ENCODE assay signal across 8 mouse cellular contexts in genomic region chr5:36223787-36224186, GRCm38 (mm10). TPM values are rescaled to one million over a fixed set of nuclear protein-coding genes. Genes with fewer than 3 reads are reported as not detected.
DNase-seq lines count a peak whose midpoint lies in the region; ATAC-seq and TF ChIP-seq lines count a peak whose summit lies in the region.
"Had no signal": no experiment of that assay in that cellular context is flagged by ENCODE, and none has a peak within 500 bp of the region (broad histone marks: within the 10 kb centered on the region; RNA-seq: fewer than 3 reads in every experiment).

No protein-coding gene starts in this region.

- 67% methylated on average over 6 of the region's 6 CpGs for WGBS in kidney, adult 2 months
- 69% methylated on average over 6 of the region's 6 CpGs for WGBS in kidney, embryonic 16.5 days
- 70% methylated on average over 6 of the region's 6 CpGs for WGBS in lung, embryonic 14.5 days

- H3K27me3 ChIP-seq in kidney, adult 2 months (replicated peaks; ENCODE audit: control insufficient read depth, insufficient read depth, low read length), result no peaks in the 10 kb centered on the region
- H3K27me3 ChIP-seq in kidney, embryonic 16.5 days (ENCODE audit: insufficient read depth, low read length), result no peaks in the 10 kb centered on the region
- H3K27me3 ChIP-seq in lung, embryonic 14.5 days (ENCODE audit: insufficient read depth, low read length), result no peaks in the 10 kb centered on the region
- H3K27me3 ChIP-seq in splenic B cell, adult 2 months (ENCODE audit: control insufficient read depth, insufficient read depth, low read length, poor library complexity, severe bottlenecking), result no peaks in the 10 kb centered on the region
- H3K27me3 ChIP-seq: limb, embryonic 15.5 days had no signal

- H3K4me3 ChIP-seq in kidney, adult 2 months (ENCODE audit: insufficient read depth, low read depth, low read length), result no peak overlapping the region
- H3K4me3 ChIP-seq in kidney, embryonic 16.5 days (ENCODE audit: low read length), result no peak overlapping the region
- no peak overlapping the region for H3K4me3 ChIP-seq in lung, embryonic 14.5 days (ENCODE audit: low read depth, low read length)
- H3K4me3 ChIP-seq: limb, embryonic 15.5 days had no signal

- H3K4me1 ChIP-seq in kidney, adult 2 months (ENCODE audit: control insufficient read depth, insufficient read depth, low read length), result no peaks in the 10 kb centered on the region
- H3K4me1 ChIP-seq in kidney, embryonic 16.5 days (ENCODE audit: insufficient read depth, low read length), result peaks cover 9% of the 10 kb centered on the region
- H3K4me1 ChIP-seq in lung, embryonic 14.5 days (ENCODE audit: insufficient read depth), result no peaks in the 10 kb centered on the region

- H3K4me2 ChIP-seq in kidney, embryonic 16.5 days (replicated peaks; ENCODE audit: low read depth, low read length), result no peak overlapping the region
- no peak overlapping the region for H3K4me2 ChIP-seq in lung, embryonic 14.5 days
- H3K4me2 ChIP-seq: limb, embryonic 15.5 days had no signal

- H3K9me3 ChIP-seq in kidney, embryonic 16.5 days (ENCODE audit: low read length), result no peaks in the 10 kb centered on the region
- H3K9me3 ChIP-seq in lung, embryonic 14.5 days (ENCODE audit: low read depth, low read length), result no peaks in the 10 kb centered on the region
- H3K9me3 ChIP-seq: limb, embryonic 15.5 days had no signal

- no peak overlapping the region for H3K27ac ChIP-seq in kidney, adult 2 months (ENCODE audit: insufficient read depth, low read depth, low read length)
- no peak overlapping the region for H3K27ac ChIP-seq in kidney, embryonic 16.5 days (ENCODE audit: low read length)
- no peak overlapping the region for H3K27ac ChIP-seq in lung, embryonic 14.5 days (ENCODE audit: low read depth)
- H3K27ac ChIP-seq: limb, embryonic 15.5 days had no signal

- no peak for ATAC-seq in kidney, embryonic 16.5 days (ENCODE audit: low FRiP score, low TSS enrichment)
- no peak for ATAC-seq in lung, embryonic 14.5 days (ENCODE audit: insufficient read depth)

- DNase-seq in kidney, adult 2 months, result peak; percentile 39
- peak; percentile 56 for DNase-seq in ZHBTc4 (ENCODE audit: low read depth, low spot score)
- peak; percentile 26 to 33 for DNase-seq in cerebellum, postnatal 36 days
- peak; percentile 56 for DNase-seq in kidney, postnatal 14 days
- DNase-seq in lung, embryonic 14.5 days, result peak; percentile 71
- peak; percentile 50 for DNase-seq in splenic B cell, adult 2 months (ENCODE audit: low read depth, low spot score)

- TF ChIP-seq POLR2A in kidney, adult 2 months (IDR thresholded peaks at IDR 0.05; ENCODE audit: low read depth, low read length), result no peak

- H3K9ac ChIP-seq in kidney, embryonic 16.5 days (replicated peaks; ENCODE audit: low read length), result no peak overlapping the region
- no peak overlapping the region for H3K9ac ChIP-seq in lung, embryonic 14.5 days
- H3K9ac ChIP-seq: limb, embryonic 15.5 days had no signal

- TF ChIP-seq CTCF in kidney, adult 2 months (conservative IDR thresholded peaks at IDR 0.05; ENCODE audit: insufficient read depth, insufficient read length, low read depth, low read length), result peak; percentile 73
- TF ChIP-seq CTCF in lung, embryonic 14.5 days (IDR thresholded peaks at IDR 0.05; ENCODE audit: low read depth), result peak; percentile 69

- no peaks in the 10 kb centered on the region for H3K36me3 ChIP-seq in kidney, adult 2 months (ENCODE audit: control insufficient read depth, insufficient read depth, low read length)
- H3K36me3 ChIP-seq in kidney, embryonic 16.5 days (ENCODE audit: insufficient read depth, low read length), result no peaks in the 10 kb centered on the region
- H3K36me3 ChIP-seq in lung, embryonic 14.5 days (ENCODE audit: insufficient read depth), result no peaks in the 10 kb centered on the region
- no peaks in the 10 kb centered on the region for H3K36me3 ChIP-seq in splenic B cell, adult 2 months (ENCODE audit: control insufficient read depth, insufficient read depth, low read length, poor library complexity, severe bottlenecking)
- H3K36me3 ChIP-seq: limb, embryonic 15.5 days had no signal

RNA-seq across cellular contexts. Expression of gene Psapl1, which starts 20.0 kb away (rescaled TPM):
- polyA plus RNA-seq in kidney, adult 2 months (2012; rRNA removed), result 0.05 TPM in 1 of 2 replicates, not detected in the other
- 0.26 and 0.42 TPM in 2 replicates for polyA plus RNA-seq in kidney, embryonic 16.5 days (2015; fragmentation: Nextera tagmentation; extraction: Ambion mirVana)
- polyA plus RNA-seq in lung, embryonic 14.5 days (2014; fragmentation: Nextera tagmentation; extraction: Ambion mirVana), result 0.20 TPM in 1 of 2 replicates, not detected in the other
